Mouse (Mus musculus) gastrocnemius, postnatal 36 days (tissue): ENCODE measurements around the gene Nanog. TPM values are rescaled to one million over a fixed set of nuclear protein-coding genes. Genes with fewer than 3 reads are reported as not detected.
"Not testable (repeated sequence)": the region's sequence is repeated elsewhere in the genome, so short reads cannot be mapped to it uniquely, and the experiment has no call there.

Experiments
- DNase-seq, 2 experiments: peaks; one replicate each; pipeline ENCODE4 v3.0.0; 2022
- intact Hi-C: fragments of 180-260 bp; cut with DNase I; formaldehyde crosslinking; loops from one replicate; pipeline ENCODE4 v1.15.1; 2025
- total RNA-seq, 2 experiments: library from RNA; stranded (reverse); gene quantifications; 2 replicates each; pipeline ENCODE4 v1.2.3; 2021

Gene Nanog
- total RNA-seq, 2 experiments from 2014 or later, result not detected

DNA sequence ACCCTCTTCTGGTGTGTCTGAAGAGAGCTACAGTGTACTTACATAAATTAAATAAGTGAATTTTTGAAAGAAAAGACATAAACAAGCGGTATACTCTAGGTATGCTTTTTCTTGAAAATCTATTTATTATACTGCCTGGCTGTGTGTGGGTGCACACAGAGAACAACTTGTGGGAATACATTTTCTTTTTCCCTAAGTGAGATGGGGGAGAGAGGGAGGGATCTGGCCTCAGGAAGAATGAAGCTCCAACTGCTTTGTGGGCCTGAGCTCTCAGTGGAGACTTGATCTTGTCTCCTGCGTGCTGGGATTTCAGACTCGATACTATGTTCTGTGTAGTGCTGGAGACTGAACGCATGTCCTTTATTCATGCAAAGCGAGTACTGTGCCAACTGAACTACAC lies 5.5 kb upstream of the Nanog start:
- intact Hi-C loops, result no loop called here
- DNase-seq, result no peak

DNA sequence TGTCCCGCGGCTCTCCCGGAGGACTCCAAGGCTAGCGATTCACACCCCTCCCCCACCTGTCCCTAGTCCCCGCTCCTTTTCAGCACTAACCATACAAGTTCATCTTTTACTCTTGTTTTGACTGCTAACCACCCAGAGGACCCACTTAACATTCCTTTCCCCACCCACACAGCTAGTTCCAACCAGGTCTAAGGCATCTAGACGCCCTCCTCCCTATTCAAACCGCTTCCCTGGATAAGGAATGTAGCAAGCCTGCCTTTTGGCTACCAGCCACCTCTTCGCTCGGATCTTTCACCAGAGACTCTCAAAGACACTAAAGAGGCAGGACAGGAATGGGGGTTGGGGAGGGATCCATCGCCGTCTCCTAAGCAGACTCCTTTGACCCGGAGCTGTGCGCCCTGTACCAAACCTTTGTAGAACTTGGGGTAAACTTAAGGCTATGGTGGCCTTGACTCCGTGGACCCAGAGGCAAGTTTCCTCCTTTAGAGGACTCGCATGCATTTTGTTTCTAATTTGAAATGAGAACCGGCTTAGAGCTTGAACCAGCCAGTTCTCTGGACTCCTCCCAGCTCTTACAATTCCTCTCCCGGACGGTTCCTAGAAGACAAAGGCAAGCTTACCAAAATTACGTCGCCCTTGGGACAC lies 4.7 kb upstream of the Nanog start:
- intact Hi-C loops, result no loop called here
- DNase-seq, result peak; percentile 9 to 20

DNA sequence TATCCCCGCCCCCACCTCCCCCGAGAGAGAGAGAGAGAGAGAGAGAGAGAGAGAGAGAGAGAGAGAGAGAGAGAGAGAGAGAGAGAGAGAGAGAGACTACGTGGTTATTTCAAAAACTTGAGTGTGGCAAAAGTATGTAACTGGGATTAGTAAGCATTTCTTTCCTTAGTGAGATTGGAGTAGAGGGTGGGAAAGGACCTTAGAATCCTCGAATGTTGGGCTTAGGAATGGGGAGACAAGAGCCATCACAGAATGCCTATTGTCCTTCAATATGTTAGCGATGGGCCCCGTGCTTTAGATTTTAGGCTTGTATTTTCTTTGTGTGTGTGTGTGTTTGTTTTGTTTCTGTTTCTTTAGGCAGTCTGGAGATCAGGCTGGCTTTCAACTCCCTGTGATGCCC lies 4.0 kb upstream of the Nanog start:
- DNase-seq, result no peak
- intact Hi-C loops, result no loop called here

DNA sequence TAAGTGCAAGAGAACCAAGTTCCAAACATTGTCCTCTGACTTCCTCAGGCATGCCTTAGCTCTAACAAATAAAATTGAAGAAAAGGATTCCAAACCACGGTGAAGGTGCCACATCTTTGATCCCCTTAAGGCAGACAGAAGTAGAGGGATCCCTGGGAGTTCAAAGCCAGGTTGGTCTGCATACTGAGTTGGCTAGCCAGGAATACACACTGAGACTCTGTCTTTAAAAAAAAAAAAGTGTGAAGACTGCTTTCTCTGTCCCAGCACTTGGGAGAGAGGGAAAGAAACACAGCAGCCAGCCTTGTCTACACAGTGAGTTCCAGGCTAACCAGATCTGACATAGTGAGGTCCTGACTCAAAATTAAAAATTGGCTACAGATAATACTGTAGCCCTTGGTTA lies 3.6 kb upstream of the Nanog start:
- DNase-seq, result no peak

DNA sequence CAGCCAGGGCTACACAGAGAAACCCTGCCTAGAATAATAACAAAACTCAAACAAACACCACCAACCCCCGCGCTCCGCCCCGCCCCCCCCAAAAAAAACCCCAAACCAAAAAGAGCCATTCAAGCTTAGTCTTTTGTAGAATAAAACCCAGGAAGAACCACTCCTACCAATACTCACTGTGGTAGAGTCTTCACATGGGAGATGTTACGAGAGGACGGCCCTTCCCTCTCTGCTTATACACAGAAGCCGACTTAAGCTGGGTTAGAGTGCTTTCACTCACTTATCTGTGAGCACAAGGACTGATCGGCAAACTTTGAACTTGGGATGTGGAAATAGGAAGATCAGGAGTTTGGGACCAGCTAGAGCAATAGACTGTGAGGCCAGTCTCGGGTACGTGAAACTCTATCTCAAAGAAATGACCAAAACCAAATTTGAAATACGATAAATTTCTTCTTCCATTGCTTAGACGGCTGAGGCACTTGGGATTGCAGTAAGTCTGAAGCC lies 900 bp upstream of the Nanog start:
- intact Hi-C loops, result no loop called here
- no peak for DNase-seq

More for the DNA sequence above, 3.6 kb upstream of the Nanog start:
- intact Hi-C loops, result no loop called here

DNA sequence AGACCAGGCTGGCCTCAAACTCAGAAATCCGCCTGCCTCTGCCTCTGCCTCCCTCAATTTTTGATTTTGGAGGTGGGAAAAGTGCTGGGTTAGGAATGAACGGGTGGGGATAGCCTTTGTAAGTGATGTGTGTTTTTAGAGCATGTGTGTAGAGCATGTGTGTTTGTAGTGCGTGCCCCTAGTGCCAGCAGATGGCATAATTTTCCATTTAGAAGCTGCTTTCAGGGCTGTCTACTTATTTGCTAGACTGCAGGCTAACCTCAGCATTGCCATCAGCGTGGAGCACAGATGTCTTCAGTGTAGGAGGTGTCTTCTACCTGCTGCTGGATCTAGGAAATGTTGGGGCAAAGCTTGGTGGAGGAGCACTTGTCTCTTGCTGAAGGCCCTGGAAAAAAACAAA lies 1.5 kb downstream of the Nanog start:
- no peak for DNase-seq
- intact Hi-C loops, result no loop called here

DNA sequence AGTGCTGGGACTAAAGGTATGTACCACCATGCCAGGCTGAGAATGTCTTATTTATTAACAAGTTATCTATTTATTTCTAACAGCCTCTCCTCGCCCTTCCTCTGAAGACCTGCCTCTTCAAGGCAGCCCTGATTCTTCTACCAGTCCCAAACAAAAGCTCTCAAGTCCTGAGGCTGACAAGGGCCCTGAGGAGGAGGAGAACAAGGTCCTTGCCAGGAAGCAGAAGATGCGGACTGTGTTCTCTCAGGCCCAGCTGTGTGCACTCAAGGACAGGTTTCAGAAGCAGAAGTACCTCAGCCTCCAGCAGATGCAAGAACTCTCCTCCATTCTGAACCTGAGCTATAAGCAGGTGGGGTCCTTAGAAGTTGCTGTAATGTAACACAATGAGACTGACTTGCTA lies 4.2 kb downstream of the Nanog start:
- intact Hi-C loops, result no loop called here
- DNase-seq, result no peak

DNA sequence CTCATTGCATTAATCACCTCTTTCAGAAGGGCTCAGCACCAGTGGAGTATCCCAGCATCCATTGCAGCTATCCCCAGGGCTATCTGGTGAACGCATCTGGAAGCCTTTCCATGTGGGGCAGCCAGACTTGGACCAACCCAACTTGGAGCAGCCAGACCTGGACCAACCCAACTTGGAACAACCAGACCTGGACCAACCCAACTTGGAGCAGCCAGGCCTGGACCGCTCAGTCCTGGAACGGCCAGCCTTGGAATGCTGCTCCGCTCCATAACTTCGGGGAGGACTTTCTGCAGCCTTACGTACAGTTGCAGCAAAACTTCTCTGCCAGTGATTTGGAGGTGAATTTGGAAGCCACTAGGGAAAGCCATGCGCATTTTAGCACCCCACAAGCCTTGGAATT lies 5.8 kb downstream of the Nanog start:
- intact Hi-C loops, result not testable (repeated sequence)
- DNase-seq, result peak; percentile 9 to 30

DNA sequence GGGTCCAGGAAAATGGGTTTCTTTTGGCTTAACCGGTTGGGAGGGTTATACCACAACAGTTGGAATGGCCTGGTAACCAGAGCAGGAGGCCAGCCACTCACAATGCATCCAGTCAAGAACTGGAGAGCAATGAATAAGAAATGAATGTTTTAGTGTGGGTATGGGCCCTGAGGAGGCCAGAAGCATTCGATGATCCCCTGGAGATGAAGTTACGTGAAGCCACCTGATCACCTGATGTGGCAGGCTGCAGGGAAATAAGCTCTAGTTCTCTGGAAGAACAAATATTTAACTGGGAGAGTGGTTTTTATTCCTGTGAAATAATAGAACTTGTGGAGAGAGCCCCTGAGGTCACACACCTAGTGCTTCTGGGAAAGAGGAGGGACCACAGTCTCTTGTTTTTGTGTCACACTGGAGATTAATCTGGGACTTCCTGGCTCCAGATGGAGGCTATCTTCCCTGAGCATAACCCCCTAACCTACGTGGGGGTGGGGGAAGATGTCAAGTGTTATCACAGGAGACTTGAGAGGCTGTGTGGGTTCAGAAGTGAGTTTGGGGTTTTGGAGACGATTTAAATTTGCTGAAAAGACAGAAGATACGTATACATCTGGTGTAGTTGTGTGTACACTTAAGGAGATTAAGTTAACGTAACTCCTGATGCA lies 7.5 kb downstream of the Nanog start:
- no peak for DNase-seq
- intact Hi-C loops, result no loop called here

DNA sequence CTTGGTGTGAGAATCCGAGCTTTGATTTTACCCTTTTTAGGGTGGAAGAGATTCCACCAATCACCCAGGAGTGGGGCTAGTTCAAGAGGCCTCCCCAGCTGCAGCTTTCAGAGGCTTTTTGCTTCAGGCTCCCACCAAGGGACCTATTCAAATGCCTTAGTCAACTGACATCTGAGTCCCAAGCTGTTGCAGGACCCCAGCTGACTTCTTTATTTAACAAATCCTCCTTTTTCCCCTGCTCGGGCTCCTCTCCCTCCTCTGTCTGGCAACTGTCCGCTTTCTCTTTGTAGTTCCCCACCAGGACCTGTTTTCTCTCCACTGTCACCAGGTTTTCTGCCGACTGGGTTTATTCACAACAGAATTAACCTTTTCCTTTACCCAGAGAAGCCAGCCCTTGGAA lies 8.6 kb downstream of the Nanog start:
- intact Hi-C loops, result no loop called here
- DNase-seq, result no peak

DNA sequence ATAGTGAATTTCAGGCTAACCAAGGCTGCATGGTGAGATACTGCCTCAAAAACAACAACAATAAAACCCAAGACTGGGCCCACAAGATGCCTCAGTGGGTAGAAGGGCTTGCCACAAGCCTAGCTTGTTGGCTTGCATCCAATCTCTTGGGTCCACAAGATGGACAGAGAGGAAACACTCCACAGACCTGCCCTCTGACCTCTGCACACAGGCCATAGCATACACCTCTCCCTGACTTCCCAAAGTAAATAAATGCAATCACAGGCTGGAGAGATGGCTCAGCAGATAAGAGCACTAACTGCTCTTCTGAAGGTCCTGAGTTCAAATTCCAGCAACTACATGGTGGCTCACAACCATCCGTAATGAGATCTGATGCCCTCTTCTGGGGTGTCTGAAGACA lies 10.9 kb downstream of the Nanog start:
- intact Hi-C loops, DNase-seq: not testable (repeated sequence)

DNA sequence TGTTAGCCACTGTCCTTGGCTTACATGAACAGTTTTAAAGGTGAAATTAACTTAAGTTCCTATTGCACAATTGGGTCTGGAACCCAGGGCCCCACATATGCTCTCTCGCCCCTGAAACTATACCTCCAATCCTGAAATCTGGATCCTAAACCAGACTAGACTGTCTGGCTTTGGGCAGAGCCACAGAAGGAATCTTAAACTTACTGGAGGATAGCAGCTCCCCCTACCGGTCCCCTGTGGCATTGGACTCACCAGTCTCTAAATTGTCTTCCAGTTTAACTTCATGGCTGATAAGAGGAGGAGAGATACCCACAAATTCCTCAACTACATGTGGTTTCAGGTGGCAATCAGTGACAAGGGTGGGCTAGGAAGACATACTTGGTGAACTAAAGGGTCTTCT lies 12.7 kb downstream of the Nanog start:
- intact Hi-C loops, result loop anchor here (2.0 kb wide), 1 partner anchor 51 kb away; no protein-coding TSS in a partner anchor

DNA sequence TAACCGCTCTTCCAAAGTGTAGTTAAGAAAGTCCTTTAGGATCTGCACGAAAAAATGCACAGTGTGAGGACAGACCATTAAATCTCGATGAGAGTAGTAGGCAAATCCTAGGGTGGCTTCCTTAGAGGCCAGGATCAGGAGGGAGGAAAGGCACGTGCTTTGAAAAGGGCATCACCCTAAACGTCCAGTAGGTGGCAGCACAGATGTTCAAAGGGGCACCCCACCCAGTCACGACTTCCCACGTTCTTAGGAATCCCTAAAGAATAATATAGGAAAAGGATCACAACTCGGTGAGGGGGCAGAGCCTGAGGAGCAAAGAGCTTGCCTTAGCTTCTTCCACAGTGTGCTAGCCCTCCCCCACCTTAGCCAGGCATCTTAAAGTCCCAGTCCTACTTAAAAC lies 32.7 kb downstream of the Nanog start:
- peak; percentile 32 to 52 for DNase-seq
- intact Hi-C loops, result loop anchor here (2.0 to 5.0 kb wide), 2 partner anchors 47 to 132 kb away; partner anchors contain the start of gene Necap1

More for the DNA sequence above, 12.7 kb downstream of the Nanog start:
- DNase-seq, result peak; percentile 39 to 47

DNA sequence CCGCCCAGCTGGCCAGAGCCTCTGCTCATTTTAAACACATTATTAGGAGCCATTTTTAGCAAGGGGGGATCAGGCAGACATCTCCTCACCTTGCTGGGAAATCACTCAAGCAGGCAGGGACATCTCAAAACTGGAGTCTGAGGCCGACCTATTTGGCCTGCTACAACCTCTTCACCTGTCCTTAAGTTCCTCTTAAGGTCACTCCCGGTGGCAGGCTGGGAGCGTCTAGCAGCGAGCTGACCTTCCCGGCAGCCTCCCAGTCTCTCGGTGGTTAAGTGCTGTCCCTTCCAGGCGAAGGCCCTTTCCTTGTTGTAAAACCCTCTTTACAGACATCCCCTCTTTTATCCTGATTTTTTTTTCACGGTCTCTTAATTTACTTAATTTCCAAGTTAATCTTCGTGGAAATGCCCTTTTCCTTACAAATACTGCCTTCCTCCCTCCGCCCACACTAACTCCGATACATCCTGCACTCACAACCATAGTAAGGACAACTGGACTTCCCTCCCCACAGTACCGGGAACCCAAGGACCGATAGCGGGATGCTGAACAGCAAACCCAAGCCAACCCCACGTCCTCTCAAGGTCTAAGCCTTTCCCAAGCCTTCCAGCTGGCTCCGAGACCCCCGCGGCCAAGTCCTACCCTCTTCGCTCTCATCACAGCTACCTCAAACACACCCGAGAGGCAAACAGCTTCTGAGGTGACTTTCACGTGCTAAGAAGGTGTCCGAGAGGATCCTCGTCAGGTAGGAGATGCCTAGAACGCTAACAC lies 34.4 kb downstream of the Nanog start:
- intact Hi-C loops, result loop anchor here (2.0 to 5.0 kb wide), 2 partner anchors 45 to 131 kb away; partner anchors contain the start of gene Necap1
- DNase-seq, result no peak

DNA sequence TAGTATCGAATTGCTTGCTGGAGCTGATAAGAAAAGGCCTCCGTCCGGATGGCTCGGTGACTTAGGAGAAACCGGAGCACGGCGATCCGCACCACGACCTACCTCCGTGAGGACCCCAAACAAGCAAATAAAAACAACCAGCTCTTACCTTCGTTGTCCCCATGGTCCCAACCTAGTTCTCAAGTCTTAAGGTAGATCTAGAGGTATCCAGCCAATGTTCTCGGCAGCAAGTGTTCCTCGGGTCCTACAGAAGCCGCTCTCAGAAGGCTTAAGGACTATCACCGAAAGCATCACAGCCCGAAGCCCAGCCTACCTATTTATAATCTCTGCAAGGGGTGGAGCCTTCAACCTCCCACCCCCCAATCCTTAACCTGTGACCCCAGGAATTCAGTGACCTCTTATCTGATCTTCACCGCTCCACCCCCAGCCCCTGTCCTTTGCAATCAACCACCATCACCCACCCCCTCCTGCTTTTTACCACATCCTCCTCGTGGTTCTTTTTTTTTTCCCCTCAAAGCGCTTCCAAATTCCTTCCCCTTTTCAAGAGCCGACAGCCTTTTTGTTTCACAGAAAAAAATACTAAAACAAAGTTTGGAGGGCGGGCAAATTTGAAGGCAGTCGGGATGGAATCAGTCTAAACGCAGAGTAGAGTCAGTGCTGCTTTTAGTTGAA lies 35.1 kb downstream of the Nanog start:
- DNase-seq, result no peak
- intact Hi-C loops, result loop anchor here (5.0 kb wide), 1 partner anchor 130 kb away; the partner anchor contains the start of gene Necap1

DNA sequence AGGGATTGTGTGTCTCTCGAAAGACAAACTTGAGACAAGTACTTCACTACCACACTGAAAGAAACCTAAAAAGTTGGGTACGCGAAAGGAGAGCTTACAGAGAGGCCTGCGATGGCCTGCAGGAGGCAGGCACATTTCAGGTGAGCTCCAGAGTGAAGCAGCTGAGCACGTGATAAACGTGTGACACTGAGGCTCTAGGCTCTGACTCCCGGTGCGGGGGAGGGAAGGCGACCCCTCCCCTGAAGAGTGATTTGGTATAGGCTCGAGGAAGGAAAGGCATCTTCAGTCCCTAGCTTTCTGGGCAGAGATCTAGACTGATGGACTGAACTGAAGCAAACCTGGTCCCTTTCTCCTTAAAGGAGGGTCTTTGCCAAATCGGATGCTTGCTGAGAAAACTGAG lies 36.1 kb downstream of the Nanog start:
- intact Hi-C loops, result loop anchor here (5.0 kb wide), 1 partner anchor 129 kb away; the partner anchor contains the start of gene Necap1

DNA sequence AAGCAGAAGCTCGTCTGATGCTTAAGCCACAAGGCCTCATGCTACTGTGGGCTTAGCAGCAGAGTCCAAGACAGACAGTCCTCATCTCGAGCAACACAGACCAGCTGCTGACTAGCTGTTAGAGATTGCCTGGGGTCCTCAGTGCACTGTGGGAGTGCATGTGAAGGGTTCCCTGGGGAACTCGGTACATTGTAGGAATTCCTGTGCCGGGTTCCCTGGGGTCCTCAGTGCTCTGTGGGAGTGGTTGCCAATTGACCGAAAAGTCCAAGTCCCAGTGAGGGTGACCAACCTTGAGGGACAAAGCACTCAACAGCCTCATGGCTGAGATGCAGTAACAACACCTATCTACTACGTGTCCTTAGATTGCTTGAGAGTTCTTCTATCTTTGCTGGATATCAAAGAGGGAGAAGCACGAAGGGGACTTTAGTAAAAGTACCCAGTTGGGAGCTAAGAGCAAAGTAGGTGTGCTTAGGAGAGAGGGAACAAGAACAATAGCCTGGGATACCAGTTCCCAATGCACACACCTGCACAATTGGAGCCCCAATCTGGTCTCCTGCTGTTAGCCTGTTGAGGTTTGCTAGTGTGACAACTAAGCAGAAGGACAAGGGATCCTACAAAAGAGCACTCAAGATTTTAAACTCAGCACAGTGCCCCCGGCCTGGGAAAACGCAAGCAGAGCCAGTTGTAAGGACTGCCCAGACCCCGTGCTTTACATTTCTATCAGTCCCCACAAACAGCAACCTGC lies 37.4 kb downstream of the Nanog start:
- intact Hi-C loops, result loop anchor here (5.0 kb wide), 1 partner anchor 128 kb away; the partner anchor contains the start of gene Necap1
- DNase-seq, result no peak

More for the DNA sequence above, 36.1 kb downstream of the Nanog start:
- no peak for DNase-seq

DNA sequence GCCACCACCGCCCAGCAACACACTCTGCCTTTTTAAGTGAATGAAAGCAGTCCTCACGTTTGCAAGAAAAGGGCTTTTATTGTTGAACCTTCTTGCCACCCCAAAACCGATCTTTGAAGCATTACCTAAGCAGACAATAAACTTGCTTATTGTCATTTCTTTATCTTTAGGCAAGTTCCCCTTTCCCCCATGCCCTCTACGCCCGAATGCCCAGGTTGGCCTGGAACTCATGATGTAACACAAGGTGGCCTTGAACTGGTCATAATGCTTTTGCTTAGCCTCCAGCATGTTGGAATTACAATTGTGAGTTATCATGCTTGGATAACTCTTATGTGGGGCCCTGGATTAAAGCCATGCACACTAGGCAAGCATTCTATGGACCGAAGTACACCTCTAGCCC lies 43.3 kb downstream of the Nanog start:
- DNase-seq, result no peak
- intact Hi-C loops, result no loop called here

DNA sequence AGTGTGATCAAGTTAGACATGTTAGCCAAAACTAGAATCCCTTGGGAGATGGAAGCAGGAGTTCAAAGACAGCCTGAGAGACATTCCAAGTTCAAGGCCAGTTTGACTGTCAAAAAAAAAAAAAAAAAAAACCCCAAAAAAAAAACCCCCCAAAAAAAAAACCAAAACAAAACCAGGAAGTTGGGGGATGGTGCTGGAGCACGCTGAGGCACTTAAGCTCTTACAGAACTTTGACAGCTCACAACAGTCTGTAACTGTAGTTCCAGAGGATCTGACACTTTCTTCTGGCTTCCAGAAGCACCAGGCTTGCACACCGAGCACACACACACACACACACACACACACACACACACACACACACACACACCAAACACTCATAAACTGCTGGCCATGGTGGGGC lies 48.6 kb downstream of the Nanog start:
- intact Hi-C loops, result no loop called here
- DNase-seq, result no peak

DNA sequence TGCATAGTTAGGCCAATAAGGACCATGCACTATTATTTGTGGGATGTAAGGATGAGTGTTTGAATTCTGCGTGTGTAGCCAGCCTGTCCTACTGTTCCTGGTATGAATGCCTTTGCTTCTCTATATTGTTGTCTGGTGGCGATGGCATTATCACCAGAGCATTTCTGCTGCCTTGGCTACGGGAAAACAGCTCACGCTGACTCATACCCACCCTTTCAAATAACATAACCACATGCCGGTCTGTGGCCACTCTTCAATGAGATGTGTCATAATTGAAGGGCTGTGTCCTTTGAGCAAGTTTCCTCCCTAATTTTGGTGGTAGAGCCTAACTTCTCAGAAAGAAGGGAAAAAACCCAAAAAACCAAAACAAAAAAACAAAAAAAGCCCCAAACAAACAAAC lies 51.4 kb downstream of the Nanog start:
- intact Hi-C loops, result no loop called here
- no peak for DNase-seq
